Mouse (Mus musculus) lung, postnatal 36 days (tissue): ENCODE data around the gene Phb.

Experiments used
- DNase-seq: peaks from one replicate; pipeline ENCODE4 v3.0.0; 2022; ENCODE audit warnings: mixed read lengths

Phb gene

DNA sequence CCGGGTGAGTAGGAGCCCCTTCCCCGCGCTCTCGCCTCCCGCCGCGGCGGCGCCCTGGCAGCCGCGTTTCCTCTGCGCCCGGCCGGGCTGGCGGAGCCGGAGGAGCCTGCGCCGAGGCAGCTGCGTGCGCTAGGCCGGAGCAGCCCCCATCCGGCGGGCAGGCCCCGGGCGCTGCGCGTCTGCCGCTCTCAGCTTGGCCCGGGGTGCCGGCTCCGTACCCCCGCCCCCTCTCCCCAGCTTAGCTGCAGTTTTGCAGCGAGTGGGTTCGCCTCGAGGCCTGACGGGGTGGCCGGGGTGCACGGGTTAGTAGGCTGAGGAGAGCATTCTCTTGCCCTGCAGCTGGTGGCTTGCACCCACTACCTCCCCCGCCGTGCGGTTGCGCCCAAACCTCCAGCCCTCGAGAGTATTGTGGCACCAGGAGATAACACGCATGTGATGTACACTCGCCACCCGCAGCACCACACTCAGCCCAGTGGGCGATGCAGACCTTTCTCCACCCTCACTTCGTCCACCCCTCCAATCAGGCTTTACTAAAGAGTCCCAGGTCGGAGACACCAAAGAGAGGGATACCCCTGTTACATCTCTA is 46.6 kb downstream of the Phb start:
- peak; percentile 37 for DNase-seq

DNA sequence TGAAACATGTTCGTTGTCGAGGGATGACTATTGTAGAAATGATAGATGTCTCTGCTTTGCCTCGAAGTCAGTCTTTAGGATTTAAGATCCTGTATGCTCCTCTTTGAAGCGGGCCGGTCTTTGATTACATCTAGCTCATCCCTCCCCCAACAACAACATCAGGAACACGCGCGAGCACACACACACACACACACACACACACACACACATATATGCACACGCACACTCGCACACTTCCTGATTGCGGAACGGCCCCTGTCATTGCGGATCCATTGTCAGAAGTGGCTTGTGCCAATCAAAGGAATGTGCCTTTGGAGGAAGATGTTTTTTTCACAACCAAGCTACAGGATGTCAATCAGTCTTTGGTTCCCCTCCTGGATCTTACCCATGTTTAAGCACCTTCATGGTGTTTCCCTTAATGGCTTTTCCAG is 47.1 kb downstream of the Phb start:
- DNase-seq, result peak; percentile 52

DNA sequence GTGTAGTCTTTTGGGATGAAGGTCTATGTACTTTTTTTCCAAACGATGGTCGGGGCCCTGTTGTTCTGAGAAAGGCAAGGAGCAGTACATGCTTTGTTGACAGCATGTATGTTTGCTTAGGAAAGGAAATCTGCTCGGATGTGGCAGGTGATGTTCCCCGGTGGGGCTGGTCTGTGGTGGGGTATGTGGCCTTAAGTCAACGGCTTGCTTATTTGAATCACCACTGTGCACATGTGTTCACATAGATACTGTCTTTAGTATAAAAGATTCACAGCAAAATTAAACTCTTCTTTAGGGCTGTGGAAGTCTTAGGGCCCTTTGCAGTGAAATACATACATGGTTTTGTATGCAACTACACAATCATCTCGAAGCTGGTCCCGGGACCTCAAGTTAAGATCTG is 47.7 kb downstream of the Phb start:
- DNase-seq, result no peak

DNA sequence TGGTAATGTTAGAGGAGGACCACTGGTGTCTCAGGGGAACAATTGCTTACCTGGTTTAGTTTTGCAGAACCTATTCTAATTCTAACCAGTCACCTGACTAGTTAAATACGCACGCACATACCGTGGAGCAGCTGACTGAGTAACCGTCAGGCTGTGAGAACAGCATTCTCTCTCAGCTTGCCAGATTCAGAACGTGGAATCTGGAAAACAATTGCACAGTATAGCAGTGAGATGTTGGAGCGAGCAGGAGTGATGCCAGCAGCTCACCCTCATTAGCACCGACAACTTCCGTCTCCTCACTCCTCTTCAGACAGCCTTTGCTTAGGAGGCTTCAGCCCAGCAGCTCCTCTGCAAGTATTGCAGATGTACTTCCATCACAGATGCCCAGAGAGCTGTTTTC is 49.4 kb downstream of the Phb start:
- no peak for DNase-seq

DNA sequence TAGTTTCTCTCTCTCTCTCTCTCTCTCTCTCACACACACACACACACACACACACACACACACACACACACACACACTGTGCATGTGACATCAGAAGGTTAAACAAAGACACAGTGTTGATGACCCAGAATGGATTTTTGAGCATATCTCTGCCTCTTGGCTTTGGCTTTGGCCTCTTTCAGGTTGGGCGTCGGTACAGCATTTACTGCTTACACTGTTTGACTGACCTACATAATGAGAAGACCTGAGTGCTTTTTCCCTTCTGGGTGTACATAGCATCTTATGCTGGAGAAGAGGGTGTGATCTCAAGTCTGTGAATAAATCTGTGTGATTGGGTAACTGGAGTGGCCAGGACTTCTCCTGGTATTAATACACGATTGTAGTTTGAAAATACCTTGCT is 52.6 kb downstream of the Phb start:
- no peak for DNase-seq

DNA sequence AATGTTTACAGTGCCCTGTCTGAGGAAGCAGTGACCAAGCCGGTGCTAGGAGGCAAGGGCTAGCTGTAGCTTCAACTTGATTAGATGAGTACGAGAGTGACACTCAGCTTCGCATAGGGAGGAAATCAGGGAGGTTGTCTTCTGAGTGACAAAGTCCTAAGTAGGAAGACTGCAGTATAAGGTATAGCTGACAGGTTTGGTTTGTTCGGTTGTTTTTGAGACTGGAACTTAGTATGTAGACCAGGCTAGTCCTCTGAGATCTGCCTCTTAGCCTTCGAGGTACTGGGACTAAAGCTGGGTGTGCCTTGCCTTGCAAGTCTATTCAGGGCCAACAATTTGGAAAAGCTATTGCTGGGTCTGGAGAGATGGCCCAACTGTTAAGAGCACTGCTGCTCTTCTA is 56.5 kb downstream of the Phb start, which contains the start of gene B130006D01Rik:
Gene B130006D01Rik (plus strand): TSS at position 301 of the 400 bp plus-strand sequence.
- no peak for DNase-seq

DNA sequence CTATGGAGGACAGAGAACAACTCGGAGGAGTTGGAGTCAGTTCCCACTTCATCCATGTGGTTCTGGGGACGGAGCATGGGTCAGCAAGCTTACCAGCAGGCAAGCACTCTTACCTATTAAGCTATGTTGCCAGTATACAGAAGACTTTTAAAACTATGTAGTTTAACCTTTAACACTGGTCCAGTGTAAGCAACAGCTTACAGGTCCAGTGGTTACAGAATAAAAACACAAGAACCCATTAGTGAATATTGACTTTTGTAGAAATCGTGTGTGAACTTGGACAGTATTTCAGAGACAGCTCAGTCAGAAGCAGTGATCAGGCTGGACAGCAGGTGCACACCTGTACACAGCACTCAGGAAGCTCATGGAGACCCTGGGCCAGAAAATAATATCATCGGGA is 57.7 kb downstream of the Phb start:
- DNase-seq, result no peak

DNA sequence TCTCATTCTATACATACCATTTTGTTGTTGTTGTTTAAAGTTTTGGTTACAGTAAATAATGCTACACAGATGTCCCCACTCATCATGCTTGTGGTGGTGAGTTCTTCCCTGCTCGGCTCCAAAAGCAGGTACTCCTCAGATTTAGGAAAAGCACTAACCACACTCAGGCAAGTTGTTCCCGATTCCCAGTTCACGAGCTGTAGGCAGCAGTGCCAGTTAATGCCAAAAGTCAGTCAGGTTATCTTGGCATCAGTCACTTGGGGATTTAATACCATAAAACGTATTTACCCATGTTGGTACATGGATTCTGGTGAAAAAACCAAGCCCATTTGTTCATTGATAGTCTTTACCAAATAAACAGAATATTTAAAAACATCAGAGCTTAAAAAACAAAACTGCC is 59.4 kb downstream of the Phb start:
- DNase-seq, result no peak

DNA sequence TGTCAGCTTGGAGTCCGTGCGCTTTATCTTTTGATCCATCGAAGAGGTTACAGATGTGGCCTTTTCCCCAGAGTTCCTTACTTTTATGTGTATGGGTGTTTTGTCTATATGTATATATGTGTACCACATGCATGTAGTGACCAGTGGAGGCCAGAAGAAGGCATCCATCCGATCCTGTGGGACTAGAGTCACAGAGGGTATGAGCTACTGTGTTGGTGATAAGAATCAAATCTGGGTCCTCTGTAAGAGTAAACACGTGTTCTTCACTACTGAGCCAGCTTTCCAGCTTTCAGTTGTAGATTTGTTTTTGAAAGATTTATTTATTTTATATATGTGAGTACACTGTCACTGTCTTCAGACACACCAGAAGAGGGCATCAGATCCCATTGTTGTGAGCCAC is 61.2 kb downstream of the Phb start:
- no peak for DNase-seq

DNA sequence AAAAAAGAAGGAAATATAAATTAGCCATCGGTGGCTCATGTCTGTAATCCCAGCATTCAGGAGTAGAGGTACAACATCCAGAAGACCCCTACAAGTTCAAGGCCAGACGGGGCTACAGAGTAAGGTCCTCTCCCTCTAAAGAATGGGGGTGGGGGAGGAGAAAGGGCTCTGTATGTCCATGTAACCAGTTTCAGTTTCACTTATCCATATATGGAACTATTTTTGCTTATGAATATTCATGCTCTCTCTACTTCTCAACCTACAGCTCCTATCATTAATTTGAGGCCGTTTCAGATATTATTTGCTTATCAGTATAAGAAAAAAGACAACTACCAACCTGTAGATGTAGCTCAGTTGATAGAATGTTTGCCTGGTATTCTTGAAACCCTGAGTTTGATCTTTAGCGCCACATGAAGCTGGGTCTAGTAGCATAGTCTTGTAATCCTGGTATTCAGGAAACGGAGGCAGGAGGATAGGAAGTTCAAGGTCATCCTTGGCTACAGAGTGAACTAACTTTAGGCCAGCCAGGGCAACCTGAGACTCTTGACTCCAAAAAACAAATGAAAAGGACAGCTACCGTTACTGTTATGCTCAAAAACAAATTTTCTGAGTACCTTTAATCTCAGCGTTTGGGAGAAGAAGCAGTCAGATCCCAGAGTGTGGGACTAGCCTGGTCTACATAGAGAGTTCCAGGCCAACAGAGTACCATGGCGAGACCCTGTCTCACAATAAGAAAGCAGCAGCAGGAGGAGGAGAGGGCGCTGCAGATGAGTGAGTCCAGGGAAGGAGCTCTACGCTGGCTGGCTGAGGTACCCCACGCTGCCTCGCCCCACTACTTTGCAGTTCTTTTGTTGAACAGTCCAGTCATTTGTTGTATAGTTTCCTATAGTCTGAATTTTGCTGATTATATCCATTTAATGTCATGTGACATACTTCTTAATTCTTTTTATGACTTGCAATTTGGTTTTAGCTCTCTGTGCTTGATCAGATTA is 62.5 kb downstream of the Phb start:
- no peak for DNase-seq
